8 mouse cellular contexts compared by ENCODE assay signal in genomic region chr6:54034471-54034870, GRCm38 (mm10). TPM values are rescaled to one million over a fixed set of nuclear protein-coding genes. Genes with fewer than 3 reads are reported as not detected.
DNase-seq lines count a peak whose midpoint lies in the region; ATAC-seq and TF ChIP-seq lines count a peak whose summit lies in the region.

No protein-coding gene starts in this region.

- DNase-seq in CH12.LX (ENCODE audit: extremely low read depth) = peak; percentile 45
- DNase-seq in brain, adult 2 months (ENCODE audit: low read depth, low spot score) = peak; percentile 85
- DNase-seq in frontal cortex, postnatal 14 days (ENCODE audit: low spot score in 2 of 2) = peak; percentile 58 to 72
- peak; percentile 50 to 59 for DNase-seq in layer of hippocampus, postnatal 36 days
- DNase-seq in lung, postnatal 4 days = peak; percentile 75 to 80
- DNase-seq in retina, postnatal 1 day = peak; percentile 88
- peak; percentile 61 to 63 for DNase-seq in urinary bladder, adult 18-20 months (ENCODE audit: low spot score in 2 of 2)

- peaks cover 0 to 10% of the 10 kb centered on the region in 2 experiments; a peak in 2 of 4 replicates for H3K4me1 ChIP-seq in CH12.LX (ENCODE audit: control insufficient read depth in 1 of 2, insufficient read depth in 2 of 2)
- 0 out of 2 replicates have a peak, but pooled peaks cover 10% of the 10 kb centered on the region for H3K4me1 ChIP-seq in hindbrain, embryonic 12.5 days

- TF ChIP-seq EP300 in CH12.LX (IDR thresholded peaks at IDR 0.05; ENCODE audit: low read length) = no peak

- no peak overlapping the region for H3K4me2 ChIP-seq in CH12.LX (ENCODE audit: insufficient read depth, low read depth, poor library complexity, severe bottlenecking)
- H3K4me2 ChIP-seq in hindbrain, embryonic 12.5 days (replicated peaks) = peak overlapping the region; percentile 30

- peak; percentile 33 to 78; a peak in 3 of 4 replicates for TF ChIP-seq CTCF in CH12.LX (conservative IDR thresholded peaks at IDR 0.05 in 1 of 2, IDR thresholded peaks at IDR 0.05 in 1 of 2; ENCODE audit: low read depth in 2 of 2, low read length in 2 of 2)

- peak; percentile 77 for TF ChIP-seq RAD21 in CH12.LX (IDR thresholded peaks at IDR 0.05; ENCODE audit: low read depth, low read length)

- no peaks in the 10 kb centered on the region for H3K9me3 ChIP-seq in CH12.LX (replicated peaks; ENCODE audit: low read length)
- H3K9me3 ChIP-seq in hindbrain, embryonic 12.5 days (replicated peaks) = no peaks in the 10 kb centered on the region

- no peaks in the 10 kb centered on the region for H3K79me2 ChIP-seq in CH12.LX (replicated peaks; ENCODE audit: control insufficient read depth, extremely low read depth, insufficient read depth, poor library complexity, severe bottlenecking)

- no peak overlapping the region for H3K27ac ChIP-seq in CH12.LX (ENCODE audit: insufficient read depth, low read depth)
- H3K27ac ChIP-seq in hindbrain, embryonic 12.5 days = peak overlapping the region; percentile 75

- ATAC-seq in hindbrain, embryonic 12.5 days (ENCODE audit: low FRiP score) = peak; percentile 70

- dilution Hi-C loops in CH12.LX (cut with MboI; ENCODE audit: extremely low pct_ligation_motif_present, extremely low pct_unique_long_range_greater_than_20kb, low sequenced_read_pairs) = no loop called here

- H3K4me3 ChIP-seq in CH12.LX (replicated peaks in 1 of 3; ENCODE audit: low read depth in 2 of 3, low read length in 2 of 3, poor library complexity in 1 of 3) = no peak overlapping the region
- no peak overlapping the region for H3K4me3 ChIP-seq in hindbrain, embryonic 12.5 days

- WGBS in hindbrain, embryonic 12.5 days = 4% methylated on average over 9 of the region's 9 CpGs

- H3K27me3 ChIP-seq in CH12.LX (replicated peaks) = no peaks in the 10 kb centered on the region
- H3K27me3 ChIP-seq in hindbrain, embryonic 12.5 days = peaks cover 11% of the 10 kb centered on the region

- in situ Hi-C loops in CH12.LX (cut with MboI; ENCODE audit: low pct_ligation_motif_present, low pct_unique_long_range_greater_than_20kb, low sequenced_read_pairs) = loop anchor here (10.0 kb wide), 2 partner anchors 130 to 190 kb away; no protein-coding TSS in a partner anchor

- no peaks in the 10 kb centered on the region for H3K36me3 ChIP-seq in CH12.LX (replicated peaks in 1 of 2; ENCODE audit: control insufficient read depth in 1 of 2, insufficient read depth in 1 of 2, low read length in 1 of 2)
- H3K36me3 ChIP-seq in hindbrain, embryonic 12.5 days = no peaks in the 10 kb centered on the region

- no peak for TF ChIP-seq POLR2A in CH12.LX (IDR thresholded peaks at IDR 0.05; ENCODE audit: low read depth, low read length)

- H3K9ac ChIP-seq in CH12.LX (ENCODE audit: insufficient read depth, low read depth) = no peak overlapping the region
- H3K9ac ChIP-seq in hindbrain, embryonic 12.5 days = no peak overlapping the region

TF ChIP-seq in CH12.LX, 34 proteins besides CTCF, POLR2A, EP300 and RAD21:
- TF ChIP-seq IRF4 (IDR thresholded peaks at IDR 0.05; ENCODE audit: low read depth, low read length) (no peak), SMC3 (IDR thresholded peaks at IDR 0.05; ENCODE audit: low read depth, low read length) (peak; percentile 89), ZC3H11A (IDR thresholded peaks at IDR 0.05; ENCODE audit: low read depth, low read length) (peak; percentile 37)

RNA-seq across cellular contexts. Expression of gene Chn2, which starts 4.9 kb away (rescaled TPM):
- not detected in 2 replicates for total RNA-seq in CH12.LX (2012; rRNA removed)
- not detected in 2 replicates for total RNA-seq in CH12.LX (2014; rRNA removed)
- not detected in 2 replicates for polyA plus RNA-seq in CH12.LX (2012; ENCODE audit: insufficient read length, low read depth)
- 20.3 and 24.0 TPM in 2 replicates for polyA plus RNA-seq in hindbrain, embryonic 12.5 days (2016; fragmentation: Nextera tagmentation; extraction: Ambion mirVana)
- 10 to 100 TPM; 20.1 to 23.1 TPM for total RNA-seq in layer of hippocampus, postnatal 36 days (2021)

RNA-seq across cellular contexts. Expression of gene Cpvl, which starts 56.0 kb away (rescaled TPM):
- total RNA-seq in CH12.LX (2012; rRNA removed) (not detected in 2 replicates), CH12.LX (2014; rRNA removed) (not detected in 2 replicates)
- polyA plus RNA-seq in CH12.LX (2012; ENCODE audit: insufficient read length, low read depth) = 0.22 TPM in 1 of 2 replicates, not detected in the other
- not detected in 2 replicates for polyA plus RNA-seq in hindbrain, embryonic 12.5 days (2016; fragmentation: Nextera tagmentation; extraction: Ambion mirVana)
- total RNA-seq in layer of hippocampus, postnatal 36 days (2021) = not detected

Comparison
In these comparisons a context has a peak if more than half of its experiments do, and no peak if none do; other contexts are left out.
1. RNA of gene Chn2, which starts 4.9 kb away (total RNA-seq): 20.1 to 23.1 TPM in layer of hippocampus, postnatal 36 days; not detected in CH12.LX; every median in the first group is over 10 times any median in the second.
2. Peak in every context shown above with its lines, with median percentiles within 50 percentile points of each other: DNase-seq.